Mouse (Mus musculus): ENCODE measurements around the gene Phactr1.

DNA sequence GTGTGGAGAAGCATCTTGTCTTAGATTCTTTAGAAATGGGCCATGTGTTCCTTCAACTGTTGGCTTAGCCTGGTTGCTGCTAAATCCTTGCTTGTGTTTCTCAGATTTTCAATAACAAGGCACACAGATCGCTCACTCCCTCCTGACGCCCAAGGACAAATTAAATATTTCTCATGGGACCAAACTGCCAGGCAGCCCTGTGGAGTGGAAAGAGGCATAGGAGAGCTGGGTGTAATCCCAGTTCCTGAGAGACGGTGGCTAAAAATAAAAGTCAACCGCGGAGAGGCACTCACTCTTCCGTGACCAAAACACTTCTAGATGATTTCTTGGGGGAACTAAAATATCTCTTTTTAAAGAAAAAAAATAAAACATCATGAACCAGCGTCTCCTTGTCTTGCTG is 143.5 kb downstream of the Phactr1 start:
- TF ChIP-seq CTCF (IDR thresholded peaks at IDR 0.05; ENCODE audit: borderline replicate concordance, insufficient read depth, low read depth, low read length), result no peak
- TF ChIP-seq POLR2A (IDR thresholded peaks at IDR 0.05; ENCODE audit: borderline replicate concordance, insufficient read depth, low read length), result no peak

All from cerebellum, adult 2 months (tissue).